Mouse (Mus musculus) Patski (cell line): ENCODE results near the gene Marcks. TPM values are rescaled to one million over a fixed set of nuclear protein-coding genes. Genes with fewer than 3 reads are reported as not detected.

ENCODE experiments used
- ATAC-seq: fragments of 100-300 bp; one replicate; pipeline ENCODE4 v1.8.0; 2021
- CTCF ChIA-PET: fragments of 350-600 bp; sonication (Branson Sonifier 250); formaldehyde crosslinking; loops from one replicate; lab custom pipeline; 2022; ENCODE audit warnings: inconsistent platforms; lab: Charles Lee
- POLR2A ChIA-PET: fragments of 350-600 bp; sonication (Branson Sonifier 250); formaldehyde crosslinking; loops from one replicate; lab custom pipeline; 2022; ENCODE audit warnings: antibody characterized with exemption, inconsistent platforms; lab: Charles Lee
- DNase-seq: peaks from one replicate; pipeline ENCODE4 v3.0.0-alpha.2; 2011; ENCODE audit warnings: low read depth, low spot score
- H3K27me3 ChIP-seq: fragments of 371-371 bp; one replicate; pipeline ENCODE4 v1.5.1; 2021
- CTCF ChIP-seq: fragments of 100-300 bp; IDR thresholded peaks from one replicate; pipeline ENCODE4 v1.5.1; 2021
- in situ Hi-C: fragments of 300-500 bp; cut with MboI; formaldehyde crosslinking; loops from 3 replicates; pipeline ENCODE4 v1.11.1; 2018; ENCODE audit warnings: low pct_unique_long_range_greater_than_20kb, mixed read lengths
- polyA plus RNA-seq: library from polyadenylated mRNA; unstranded; gene quantifications from one replicate; pipeline ENCODE4 v1.2.3, GENCODE M21; 2021

Marcks gene
- polyA plus RNA-seq, 1 experiment from 2014 or later, result 99.7 TPM

DNA sequence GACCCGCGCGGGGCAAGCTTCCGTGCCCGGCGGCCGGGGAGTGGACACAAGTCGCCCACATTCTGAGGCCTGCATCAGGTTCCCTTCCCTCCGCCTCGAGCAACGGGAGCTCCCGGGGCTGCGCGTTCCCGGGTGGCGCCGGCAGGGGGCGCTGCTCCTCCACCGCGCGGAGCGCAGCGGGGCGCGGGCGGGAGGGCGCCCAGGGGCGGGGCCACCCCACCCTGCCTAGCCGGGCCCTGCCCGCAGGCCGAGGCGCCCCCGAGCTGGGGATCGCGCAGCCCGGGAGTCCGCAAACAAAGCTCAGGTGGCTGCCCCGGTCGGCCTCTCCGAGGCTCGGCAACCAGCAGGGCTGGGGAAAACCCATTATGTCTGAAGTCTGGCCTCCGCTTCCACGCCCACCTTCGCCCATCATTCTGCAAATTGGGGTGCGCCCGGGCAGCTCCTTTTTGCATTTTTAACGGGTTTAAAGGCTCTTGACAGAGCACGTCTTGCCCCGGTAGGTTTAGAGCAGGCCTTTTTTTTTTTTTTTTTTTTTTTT is 1.7 kb downstream of the Marcks start:
- no peaks in the 10 kb centered on the region for H3K27me3 ChIP-seq
- CTCF ChIA-PET, result interaction anchor here (1.0 to 1.4 kb wide), 4 partner anchors 9 to 1131 kb away, joined by 3 to 4 read pairs (median 3); no protein-coding TSS in a partner anchor
- POLR2A ChIA-PET, result interaction anchor here (0.6 to 1.1 kb wide), 10 partner anchors 223 to 1937 kb away, joined by 3 to 6 read pairs (median 3); no protein-coding TSS in a partner anchor
- TF ChIP-seq CTCF, result no peak
- peak; percentile 49 for ATAC-seq
- in situ Hi-C loops, result loop anchor here (5.0 to 10.0 kb wide), 6 partner anchors 200 to 1418 kb away; no protein-coding TSS in a partner anchor
- peak; percentile 48 for DNase-seq

DNA sequence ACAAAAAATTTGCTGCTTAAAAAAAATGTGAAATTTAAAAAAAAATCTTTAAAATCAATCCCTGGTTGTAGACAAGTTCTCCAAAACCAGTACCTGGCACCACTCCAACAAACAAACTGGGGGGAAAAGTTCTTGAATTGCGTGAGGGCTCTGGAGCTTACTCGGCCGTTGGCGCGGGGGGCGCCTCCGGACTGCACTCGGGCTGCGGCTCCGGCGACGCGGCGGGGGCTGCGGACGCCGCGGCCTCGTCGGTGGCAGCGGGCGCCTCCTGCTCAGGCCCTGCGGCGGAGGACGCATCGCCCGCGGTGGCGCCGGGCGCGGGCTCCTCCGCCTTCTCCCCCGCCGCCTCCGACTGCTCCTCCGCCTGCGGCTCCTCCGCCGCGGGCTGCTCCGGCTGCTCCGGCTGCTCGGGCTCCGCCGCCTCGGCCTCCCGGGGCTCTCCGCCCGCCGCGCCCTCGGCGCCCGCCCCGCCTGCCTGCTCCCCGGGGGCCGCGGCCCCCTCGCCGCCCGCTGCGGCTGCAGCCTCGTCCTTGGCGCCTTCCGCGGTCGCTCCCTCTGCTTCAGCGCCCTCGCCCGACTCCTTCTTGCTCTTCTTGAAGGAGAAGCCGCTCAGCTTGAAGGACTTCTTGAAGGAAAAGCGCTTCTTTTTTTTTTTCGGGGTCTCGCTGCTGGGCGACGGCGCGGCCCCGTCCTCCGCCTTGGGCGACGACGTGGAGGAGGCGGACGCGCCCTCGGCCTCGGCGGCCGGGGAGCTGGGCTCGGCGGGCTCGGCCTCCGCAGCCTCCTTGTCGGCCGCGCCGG is 2.6 kb downstream of the Marcks start:
- ChIA-PET POLR2A (interaction anchor here (0.6 to 0.9 kb wide), 4 partner anchors 224 to 1938 kb away, joined by 3 read pairs; no protein-coding TSS in a partner anchor), CTCF (interaction anchor here (1.0 to 1.4 kb wide), 4 partner anchors 8 to 1132 kb away, joined by 3 to 4 read pairs (median 3); no protein-coding TSS in a partner anchor)
- ATAC-seq (no peak), DNase-seq (no peak)
- no peak for TF ChIP-seq CTCF
- in situ Hi-C loops, result loop anchor here (5.0 to 10.0 kb wide), 6 partner anchors 201 to 1419 kb away; no protein-coding TSS in a partner anchor
- H3K27me3 ChIP-seq, result no peaks in the 10 kb centered on the region

GRCm38 (mm10) chr10:37133876-37134708 is 4.6 kb downstream of the Marcks start:
- ATAC-seq (no peak), DNase-seq (no peak)
- TF ChIP-seq CTCF, result no peak
- CTCF ChIA-PET, result interaction anchor here (1.1 kb wide), 1 partner anchor 44 kb away, joined by 3 read pairs; no protein-coding TSS in a partner anchor
- in situ Hi-C loops, result loop anchor here (10.0 kb wide), 4 partner anchors 361 to 1421 kb away; no protein-coding TSS in a partner anchor
- POLR2A ChIA-PET, result interaction anchor here (0.6 kb wide), 1 partner anchor 674 kb away, joined by 3 read pairs; no protein-coding TSS in a partner anchor
- no peaks in the 10 kb centered on the region for H3K27me3 ChIP-seq

DNA sequence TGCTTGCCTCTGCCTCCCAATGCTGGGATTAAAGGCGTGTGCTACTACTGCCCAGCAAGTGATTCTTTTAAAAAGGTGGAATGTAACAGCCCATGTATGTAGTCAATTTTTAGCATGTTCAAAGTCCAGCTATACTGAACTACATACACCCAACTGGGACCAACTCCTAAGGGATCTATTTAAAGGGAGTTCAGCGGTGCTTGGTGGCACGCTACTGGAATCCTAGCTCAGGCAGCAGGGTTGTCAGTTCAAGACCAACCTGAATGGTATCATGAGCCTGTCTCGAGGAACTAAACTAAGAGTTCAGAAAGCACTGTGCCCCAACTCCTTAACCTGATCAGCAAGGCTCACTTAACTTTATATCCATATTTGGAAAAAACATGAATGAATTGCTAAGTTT is 6.0 kb downstream of the Marcks start:
- ChIA-PET CTCF (interaction anchor here (1.1 kb wide), 1 partner anchor 42 kb away, joined by 3 read pairs; no protein-coding TSS in a partner anchor), POLR2A (no interaction called here)
- in situ Hi-C loops, result loop anchor here (10.0 kb wide), 4 partner anchors 362 to 1422 kb away; no protein-coding TSS in a partner anchor
- no peak for TF ChIP-seq CTCF
- DNase-seq (no peak), ATAC-seq (no peak)
- no peaks in the 10 kb centered on the region for H3K27me3 ChIP-seq

DNA sequence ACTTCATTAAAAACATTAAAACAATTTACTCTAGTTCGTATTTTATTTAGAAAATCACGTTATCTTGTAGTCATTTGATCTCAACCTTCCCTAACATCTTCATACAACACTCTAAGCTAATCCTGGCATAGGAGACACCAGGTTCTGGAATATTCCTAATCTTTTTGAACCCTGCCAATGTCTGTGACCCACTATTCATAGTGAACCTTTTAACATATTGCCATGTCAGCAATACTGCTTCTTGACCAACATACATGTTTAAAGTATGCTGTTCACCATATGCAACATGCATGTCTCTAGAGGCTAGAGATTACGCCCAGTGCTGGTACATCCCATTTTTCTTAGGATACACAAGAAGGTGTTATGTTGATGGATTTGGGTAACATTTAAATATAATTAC is 9.1 kb downstream of the Marcks start:
- in situ Hi-C loops, result loop anchor here (10.0 kb wide), 4 partner anchors 365 to 1425 kb away; no protein-coding TSS in a partner anchor
- ChIA-PET CTCF (no interaction called here), POLR2A (no interaction called here)
- no peaks in the 10 kb centered on the region for H3K27me3 ChIP-seq
- no peak for TF ChIP-seq CTCF
- DNase-seq, result no peak
- no peak for ATAC-seq

DNA sequence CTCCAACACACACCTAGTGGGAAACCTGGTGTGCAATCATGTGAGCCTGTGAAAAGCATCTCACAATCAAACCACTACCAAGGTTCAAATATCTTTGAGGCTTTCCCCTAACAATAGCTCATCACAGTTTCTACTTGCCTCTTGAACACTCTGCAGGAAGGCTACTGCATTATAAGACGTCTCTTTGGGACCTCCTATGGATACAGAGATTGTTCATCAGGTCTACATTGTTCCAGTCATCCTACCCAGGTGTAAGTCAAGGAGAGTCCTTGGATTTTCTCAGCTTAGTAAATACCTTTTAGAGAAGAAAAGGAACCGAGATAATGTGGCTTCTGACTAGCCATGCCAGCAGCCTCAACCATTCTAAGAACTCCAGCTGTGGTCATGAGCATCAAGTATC is 23.4 kb downstream of the Marcks start:
- H3K27me3 ChIP-seq, result no peaks in the 10 kb centered on the region
- ATAC-seq, result no peak
- POLR2A ChIA-PET, result no interaction called here

GRCm38 (mm10) chr10:37112812-37113211 is 25.9 kb downstream of the Marcks start:
- DNase-seq, result no peak
- H3K27me3 ChIP-seq, result no peaks in the 10 kb centered on the region
- ChIA-PET POLR2A (no interaction called here), CTCF (no interaction called here)
- in situ Hi-C loops, result no loop called here
- no peak for ATAC-seq
- no peak for TF ChIP-seq CTCF

More for the DNA sequence above, 23.4 kb downstream of the Marcks start:
- CTCF ChIA-PET, result interaction anchor here (1.4 kb wide), 1 partner anchor 11 kb away, joined by 3 read pairs; no protein-coding TSS in a partner anchor
- DNase-seq, result no peak
- in situ Hi-C loops, result no loop called here
- TF ChIP-seq CTCF, result no peak

GRCm38 (mm10) chr10:37112362-37112761 is 26.4 kb downstream of the Marcks start:
- DNase-seq (no peak), ATAC-seq (no peak)
- CTCF ChIA-PET, result no interaction called here
- in situ Hi-C loops, result no loop called here
- POLR2A ChIA-PET, result no interaction called here
- TF ChIP-seq CTCF, result no peak
- no peaks in the 10 kb centered on the region for H3K27me3 ChIP-seq

GRCm38 (mm10) chr10:37111432-37111831 is 27.3 kb downstream of the Marcks start:
- ChIA-PET CTCF (interaction anchor here (1.5 kb wide), 1 partner anchor 14 kb away, joined by 3 read pairs; no protein-coding TSS in a partner anchor), POLR2A (no interaction called here)
- ATAC-seq, result no peak
- H3K27me3 ChIP-seq, result no peaks in the 10 kb centered on the region
- in situ Hi-C loops, result no loop called here
- no peak for TF ChIP-seq CTCF
- no peak for DNase-seq
